Mouse (Mus musculus): ENCODE results near the gene Usp6nl. TPM values are rescaled to one million over a fixed set of nuclear protein-coding genes. Genes with fewer than 3 reads are reported as not detected.

The Usp6nl gene
- polyA plus RNA-seq, 1 experiment, result 1.9 TPM

- TF ChIP-seq GATA1 (IDR thresholded peaks at IDR 0.05; ENCODE audit: borderline replicate concordance, low read length) (no peak), FLI1 (IDR thresholded peaks at IDR 0.05; ENCODE audit: low read length) (no peak)
- Histone ChIP-seq H3K9me3 (no peaks in the 10 kb centered on the region), H3K27me3 (replicated peaks) (peaks cover 20% of the 10 kb centered on the region), H3K36me3 (replicated peaks; ENCODE audit: low read length) (no peaks in the 10 kb centered on the region), H3K4me3 (replicated peaks) (no peak overlapping the region), H3K4me1 (0 out of 2 replicates have a peak, but pooled peaks cover 4% of the 10 kb centered on the region)
Measured at GRCm38 (mm10) chr2:6304768-6305167, 17.7 kb upstream of the Usp6nl start.

- Histone ChIP-seq H3K4me3 (replicated peaks) (no peak overlapping the region), H3K27me3 (replicated peaks) (peaks cover 17% of the 10 kb centered on the region), H3K9me3 (no peaks in the 10 kb centered on the region), H3K4me1 (0 out of 2 replicates have a peak, but pooled peaks cover 4% of the 10 kb centered on the region), H3K36me3 (replicated peaks; ENCODE audit: low read length) (no peaks in the 10 kb centered on the region)
- TF ChIP-seq GATA1 (IDR thresholded peaks at IDR 0.05; ENCODE audit: borderline replicate concordance, low read length) (no peak), FLI1 (IDR thresholded peaks at IDR 0.05; ENCODE audit: low read length) (no peak)
Measured at GRCm38 (mm10) chr2:6306861-6307260, 15.6 kb upstream of the Usp6nl start.

- H3K27me3 ChIP-seq (replicated peaks), result peaks cover 10% of the 10 kb centered on the region
- H3K4me1 ChIP-seq, result 0 out of 2 replicates have a peak, but pooled peaks cover 4% of the 10 kb centered on the region
- no peak overlapping the region for H3K4me3 ChIP-seq (replicated peaks)
- H3K36me3 ChIP-seq (replicated peaks; ENCODE audit: low read length), result no peaks in the 10 kb centered on the region
- no peaks in the 10 kb centered on the region for H3K9me3 ChIP-seq
- no peak for TF ChIP-seq FLI1 (IDR thresholded peaks at IDR 0.05; ENCODE audit: low read length)
- no peak for TF ChIP-seq GATA1 (IDR thresholded peaks at IDR 0.05; ENCODE audit: borderline replicate concordance, low read length)
Measured at GRCm38 (mm10) chr2:6309373-6309821, 13.1 kb upstream of the Usp6nl start.

- Histone ChIP-seq H3K27me3 (replicated peaks) (peaks cover 6% of the 10 kb centered on the region), H3K4me1 (0 out of 2 replicates have a peak, but pooled peaks cover 4% of the 10 kb centered on the region), H3K36me3 (replicated peaks; ENCODE audit: low read length) (no peaks in the 10 kb centered on the region), H3K4me3 (replicated peaks) (no peak overlapping the region), H3K9me3 (peaks cover 3% of the 10 kb centered on the region; the same call in 1 of the 2 replicates)
- no peak for TF ChIP-seq GATA1 (IDR thresholded peaks at IDR 0.05; ENCODE audit: borderline replicate concordance, low read length)
- no peak for TF ChIP-seq FLI1 (IDR thresholded peaks at IDR 0.05; ENCODE audit: low read length)
Measured at GRCm38 (mm10) chr2:6312764-6313163, 9.7 kb upstream of the Usp6nl start.

- H3K4me3 ChIP-seq (replicated peaks), result no peak overlapping the region
- H3K9me3 ChIP-seq, result peaks cover 3% of the 10 kb centered on the region; the same call in 1 of the 2 replicates
- TF ChIP-seq GATA1 (IDR thresholded peaks at IDR 0.05; ENCODE audit: borderline replicate concordance, low read length) (no peak), FLI1 (IDR thresholded peaks at IDR 0.05; ENCODE audit: low read length) (no peak)
- peaks cover 9% of the 10 kb centered on the region for H3K27me3 ChIP-seq (replicated peaks)
- no peaks in the 10 kb centered on the region for H3K36me3 ChIP-seq (replicated peaks; ENCODE audit: low read length)
- H3K4me1 ChIP-seq, result 0 out of 2 replicates have a peak, but pooled peaks cover 4% of the 10 kb centered on the region
Measured at GRCm38 (mm10) chr2:6313733-6314132, 8.7 kb upstream of the Usp6nl start.

GRCm38 (mm10) chr2:6320153-6320552, 2.3 kb upstream of the Usp6nl start:
- Histone ChIP-seq H3K4me3 (replicated peaks) (no peak overlapping the region), H3K4me1 (peaks cover 24% of the 10 kb centered on the region), H3K36me3 (replicated peaks; ENCODE audit: low read length) (no peaks in the 10 kb centered on the region), H3K27me3 (replicated peaks) (peaks cover 12% of the 10 kb centered on the region), H3K9me3 (no peaks in the 10 kb centered on the region)
- TF ChIP-seq GATA1 (IDR thresholded peaks at IDR 0.05; ENCODE audit: borderline replicate concordance, low read length) (no peak), FLI1 (IDR thresholded peaks at IDR 0.05; ENCODE audit: low read length) (no peak)

- Histone ChIP-seq H3K4me3 (replicated peaks) (peak overlapping the region; percentile 95), H3K9me3 (no peaks in the 10 kb centered on the region), H3K27me3 (replicated peaks) (peaks cover 7% of the 10 kb centered on the region), H3K4me1 (peaks cover 30% of the 10 kb centered on the region), H3K36me3 (replicated peaks; ENCODE audit: low read length) (no peaks in the 10 kb centered on the region)
- TF ChIP-seq FLI1 (IDR thresholded peaks at IDR 0.05; ENCODE audit: low read length) (no peak), GATA1 (IDR thresholded peaks at IDR 0.05; ENCODE audit: borderline replicate concordance, low read length) (no peak)
Measured at GRCm38 (mm10) chr2:6321769-6322375, 595 bp upstream of the Usp6nl start.

GRCm38 (mm10) chr2:6322938-6323521, 563 bp downstream of the Usp6nl start:
- no peaks in the 10 kb centered on the region for H3K9me3 ChIP-seq
- peaks cover 30% of the 10 kb centered on the region for H3K4me1 ChIP-seq
- peaks cover 7% of the 10 kb centered on the region for H3K27me3 ChIP-seq (replicated peaks)
- H3K36me3 ChIP-seq (replicated peaks; ENCODE audit: low read length), result no peaks in the 10 kb centered on the region
- peak overlapping the region; percentile 95 for H3K4me3 ChIP-seq (replicated peaks)
- no peak for TF ChIP-seq FLI1 (IDR thresholded peaks at IDR 0.05; ENCODE audit: low read length)
- TF ChIP-seq GATA1 (IDR thresholded peaks at IDR 0.05; ENCODE audit: borderline replicate concordance, low read length), result no peak

GRCm38 (mm10) chr2:6325646-6326045, 3.2 kb downstream of the Usp6nl start:
- TF ChIP-seq GATA1 (IDR thresholded peaks at IDR 0.05; ENCODE audit: borderline replicate concordance, low read length) (no peak), FLI1 (IDR thresholded peaks at IDR 0.05; ENCODE audit: low read length) (no peak)
- H3K4me1 ChIP-seq, result peaks cover 38% of the 10 kb centered on the region

GRCm38 (mm10) chr2:6328927-6329326, 6.5 kb downstream of the Usp6nl start:
- H3K36me3 ChIP-seq (replicated peaks; ENCODE audit: low read length), result no peaks in the 10 kb centered on the region
- H3K9me3 ChIP-seq, result no peaks in the 10 kb centered on the region
- H3K4me1 ChIP-seq, result peaks cover 53% of the 10 kb centered on the region
- H3K4me3 ChIP-seq (replicated peaks), result no peak overlapping the region
- H3K27me3 ChIP-seq (replicated peaks), result no peaks in the 10 kb centered on the region
- TF ChIP-seq GATA1 (IDR thresholded peaks at IDR 0.05; ENCODE audit: borderline replicate concordance, low read length) (no peak), FLI1 (IDR thresholded peaks at IDR 0.05; ENCODE audit: low read length) (no peak)

More at GRCm38 (mm10) chr2:6325646-6326045, 3.2 kb downstream of the Usp6nl start:
- Histone ChIP-seq H3K9me3 (no peaks in the 10 kb centered on the region), H3K4me3 (replicated peaks) (no peak overlapping the region), H3K27me3 (replicated peaks) (no peaks in the 10 kb centered on the region), H3K36me3 (replicated peaks; ENCODE audit: low read length) (no peaks in the 10 kb centered on the region)
